Mouse (Mus musculus) olfactory bulb, adult 2 months (tissue): ENCODE data around the gene Osbpl8.

Source experiments
- CTCF ChIP-seq: fragments of 200-500 bp; IDR thresholded peaks from 2 replicates; pipeline ENCODE4 v1.5.1; 2012; ENCODE audit warnings: low read depth, mild to moderate bottlenecking, low read length, moderate library complexity; ENCODE audit not compliant: insufficient read depth
- POLR2A ChIP-seq: fragments of 200-500 bp; IDR thresholded peaks from 2 replicates; pipeline ENCODE4 v1.6.1; 2012; ENCODE audit warnings: mild to moderate bottlenecking, low read depth, low read length, moderate library complexity; ENCODE audit not compliant: insufficient read depth

- no peak for TF ChIP-seq CTCF
- no peak for TF ChIP-seq POLR2A
Observed at GRCm38 (mm10) chr10:111272905-111273304, 108.4 kb downstream of the Osbpl8 start.
